In genomic region chr17:86785612-86786011, GRCm38 (mm10) we compare ENCODE assay signal across 11 mouse cellular contexts. TPM values are rescaled to one million over a fixed set of nuclear protein-coding genes. Genes with fewer than 3 reads are reported as not detected.
DNase-seq lines count a peak whose midpoint lies in the region; ATAC-seq lines count a peak whose summit lies in the region.
"Had no signal": no experiment of that assay in that cellular context is flagged by ENCODE, and none has a peak within 500 bp of the region (broad histone marks: within the 10 kb centered on the region; RNA-seq: fewer than 3 reads in every experiment).

No protein-coding gene starts in this region.

- peaks cover 59% of the 10 kb centered on the region for H3K4me1 ChIP-seq in heart, embryonic 15.5 days (replicated peaks)
- H3K4me1 ChIP-seq in heart, embryonic 11.5 days (ENCODE audit: control insufficient read depth, insufficient read depth, low read length) = peaks cover 49% of the 10 kb centered on the region
- H3K4me1 ChIP-seq in embryonic facial prominence, embryonic 15.5 days = peaks cover 33% of the 10 kb centered on the region
- peaks cover 25% of the 10 kb centered on the region for H3K4me1 ChIP-seq in midbrain, embryonic 10.5 days
- H3K4me1 ChIP-seq in liver, embryonic 12.5 days = peaks cover 3% of the 10 kb centered on the region; the same call in 1 of the 2 replicates

- no peaks in the 10 kb centered on the region for H3K36me3 ChIP-seq in heart, embryonic 15.5 days
- H3K36me3 ChIP-seq in heart, embryonic 11.5 days (ENCODE audit: control insufficient read depth, insufficient read depth, low read length) = no peaks in the 10 kb centered on the region
- H3K36me3 ChIP-seq in embryonic facial prominence, embryonic 15.5 days = no peaks in the 10 kb centered on the region
- H3K36me3 ChIP-seq in midbrain, embryonic 10.5 days = no peaks in the 10 kb centered on the region
- H3K36me3 ChIP-seq in liver, embryonic 12.5 days = no peaks in the 10 kb centered on the region

- no peaks in the 10 kb centered on the region for H3K27me3 ChIP-seq in heart, embryonic 15.5 days
- no peaks in the 10 kb centered on the region for H3K27me3 ChIP-seq in heart, embryonic 11.5 days (ENCODE audit: control insufficient read depth, insufficient read depth, low read length)
- no peaks in the 10 kb centered on the region for H3K27me3 ChIP-seq in embryonic facial prominence, embryonic 15.5 days
- no peaks in the 10 kb centered on the region for H3K27me3 ChIP-seq in midbrain, embryonic 10.5 days (ENCODE audit: low read depth, poor library complexity, severe bottlenecking)
- H3K27me3 ChIP-seq in liver, embryonic 12.5 days (replicated peaks) = peaks cover 19% of the 10 kb centered on the region

- ATAC-seq in heart, embryonic 15.5 days (replicated peaks; ENCODE audit: insufficient number of reproducible peaks, insufficient read depth, low FRiP score, low read depth) = no peak
- no peak for ATAC-seq in heart, embryonic 11.5 days (replicated peaks; ENCODE audit: insufficient number of reproducible peaks, low FRiP score, low TSS enrichment)
- ATAC-seq in embryonic facial prominence, embryonic 15.5 days (ENCODE audit: insufficient number of reproducible peaks, low FRiP score, low TSS enrichment, low read depth) = no peak
- no peak for ATAC-seq in liver, embryonic 12.5 days
- ATAC-seq: forebrain, embryonic 14.5 days had no signal

- 53% methylated on average over 7 of the region's 7 CpGs for WGBS in heart, embryonic 15.5 days
- WGBS in heart, embryonic 11.5 days (ENCODE audit: insufficient replicate concordance) = 53% methylated on average over 7 of the region's 7 CpGs
- WGBS in embryonic facial prominence, embryonic 15.5 days = 33% methylated on average over 7 of the region's 7 CpGs
- WGBS in midbrain, embryonic 10.5 days = 63% methylated on average over 7 of the region's 7 CpGs
- 46% methylated on average over 7 of the region's 7 CpGs for WGBS in liver, embryonic 12.5 days (ENCODE audit: insufficient replicate concordance)

- H3K4me3 ChIP-seq in heart, embryonic 15.5 days = no peak overlapping the region
- no peak overlapping the region for H3K4me3 ChIP-seq in heart, embryonic 11.5 days (ENCODE audit: low read depth, low read length)
- H3K4me3 ChIP-seq in embryonic facial prominence, embryonic 15.5 days (replicated peaks) = no peak overlapping the region
- H3K4me3 ChIP-seq in midbrain, embryonic 10.5 days = no peak overlapping the region
- H3K4me3 ChIP-seq in liver, embryonic 12.5 days = no peak overlapping the region

- peak overlapping the region; percentile 10; the same call in 1 of the 2 replicates for H3K27ac ChIP-seq in heart, embryonic 15.5 days
- no peak overlapping the region for H3K27ac ChIP-seq in heart, embryonic 11.5 days (ENCODE audit: low read depth, low read length)
- H3K27ac ChIP-seq in embryonic facial prominence, embryonic 15.5 days (replicated peaks) = peak overlapping the region; percentile 29
- H3K27ac ChIP-seq in midbrain, embryonic 10.5 days (replicated peaks) = no peak overlapping the region
- no peak overlapping the region for H3K27ac ChIP-seq in liver, embryonic 12.5 days

- H3K4me2 ChIP-seq in heart, embryonic 15.5 days = no peak overlapping the region
- no peak overlapping the region for H3K4me2 ChIP-seq in heart, embryonic 11.5 days
- H3K4me2 ChIP-seq in embryonic facial prominence, embryonic 15.5 days (replicated peaks) = peak overlapping the region; percentile 15
- H3K4me2 ChIP-seq in liver, embryonic 12.5 days = no peak overlapping the region

- intact Hi-C loops in left cerebral cortex, postnatal 25 days (cut with DNase I) = no loop called here
- intact Hi-C loops in left cerebral cortex, postnatal 4 days (cut with DNase I) = no loop called here

- peak; percentile 38 to 52 for DNase-seq in left cerebral cortex, postnatal 25 days (ENCODE audit: low spot score in 2 of 2)
- no peak for DNase-seq in left cerebral cortex, postnatal 4 days
- DNase-seq in right cerebral cortex, postnatal 10 days (ENCODE audit: low spot score in 2 of 2) = peak; percentile 77 to 81
- DNase-seq in midbrain, embryonic 10.5 days (ENCODE audit: low spot score) = no peak
- DNase-seq: cerebellum, postnatal 25 days; lung, postnatal 36 days had no signal

- no peak overlapping the region for H3K9ac ChIP-seq in heart, embryonic 15.5 days
- no peak overlapping the region for H3K9ac ChIP-seq in heart, embryonic 11.5 days (ENCODE audit: low read depth, low read length)
- no peak overlapping the region for H3K9ac ChIP-seq in embryonic facial prominence, embryonic 15.5 days
- no peak overlapping the region for H3K9ac ChIP-seq in liver, embryonic 12.5 days

- no peaks in the 10 kb centered on the region for H3K9me3 ChIP-seq in heart, embryonic 15.5 days (replicated peaks)
- H3K9me3 ChIP-seq in heart, embryonic 11.5 days (replicated peaks; ENCODE audit: control insufficient read depth, low read length) = no peaks in the 10 kb centered on the region
- H3K9me3 ChIP-seq in embryonic facial prominence, embryonic 15.5 days (replicated peaks) = no peaks in the 10 kb centered on the region
- H3K9me3 ChIP-seq in midbrain, embryonic 10.5 days (replicated peaks) = no peaks in the 10 kb centered on the region
- no peaks in the 10 kb centered on the region for H3K9me3 ChIP-seq in liver, embryonic 12.5 days (replicated peaks)

RNA-seq across cellular contexts. Expression of gene Epas1, which starts 32.1 kb away (rescaled TPM):
- polyA plus RNA-seq in heart, embryonic 15.5 days (2015; fragmentation: Nextera tagmentation; extraction: Ambion mirVana) = 7.1 and 8.0 TPM in 2 replicates
- 11.5 and 14.8 TPM in 2 replicates for polyA plus RNA-seq in heart, embryonic 11.5 days (2014; fragmentation: Nextera tagmentation; extraction: Ambion mirVana)
- 10 to 100 TPM; 82.1 to 90.7 TPM for total RNA-seq in left cerebral cortex, postnatal 25 days (2021)
- total RNA-seq in left cerebral cortex, postnatal 4 days (2021) = 10 to 100 TPM; 44.1 to 45.6 TPM
- polyA plus RNA-seq in embryonic facial prominence, embryonic 15.5 days (2015; fragmentation: Nextera tagmentation; extraction: Ambion mirVana) = 6.0 and 9.8 TPM in 2 replicates
- 2.0 and 3.0 TPM in 2 replicates for polyA plus RNA-seq in midbrain, embryonic 10.5 days (2016; fragmentation: Nextera tagmentation; extraction: Ambion mirVana)
- 1.3 and 1.9 TPM in 2 replicates for polyA plus RNA-seq in liver, embryonic 12.5 days (2016; fragmentation: Nextera tagmentation; extraction: Ambion mirVana)

Comparison
In these comparisons a context has a peak if more than half of its experiments do, and no peak if none do; other contexts are left out.
1. H3K27ac ChIP-seq: peak in heart, embryonic 15.5 days (single experiment) and embryonic facial prominence, embryonic 15.5 days (single experiment); none in heart, embryonic 11.5 days (single experiment), midbrain, embryonic 10.5 days (single experiment) and liver, embryonic 12.5 days (single experiment).
2. DNase-seq: peak in left cerebral cortex, postnatal 25 days (2 of 2) and right cerebral cortex, postnatal 10 days (2 of 2); none in left cerebral cortex, postnatal 4 days (single experiment) and midbrain, embryonic 10.5 days (single experiment).